Mouse (Mus musculus) hindbrain, embryonic 14.5 days (tissue): ENCODE results near the gene Noct. TPM values are rescaled to one million over a fixed set of nuclear protein-coding genes. Genes with fewer than 3 reads are reported as not detected.

Experiments used
- ATAC-seq: fragments of 200-750 bp; cut with Nextera tagmentation; 2 replicates; pipeline ENCODE4 v1.8.0; 2017; ENCODE audit warnings: moderate number of reproducible peaks, mild to moderate bottlenecking, moderate TSS enrichment, moderate library complexity; ENCODE audit not compliant: low FRiP score
- DNase-seq: peaks from one replicate; pipeline ENCODE4 v3.0.0-alpha.2; 2015; ENCODE audit warnings: low spot score
- H3K27ac ChIP-seq: fragments of 300-500 bp; sonication (generic); 2 replicates; pipeline ENCODE4 v1.5.1; 2014; ENCODE audit warnings: mild to moderate bottlenecking, moderate library complexity
- H3K27me3 ChIP-seq: fragments of 300-500 bp; sonication (generic); 2 replicates; pipeline ENCODE4 v1.6.1; 2014; ENCODE audit warnings: mild to moderate bottlenecking, low read length, mixed read lengths; ENCODE audit not compliant: control insufficient read depth, insufficient read depth
- H3K36me3 ChIP-seq: fragments of 300-500 bp; sonication (generic); replicated peaks from 2 replicates; pipeline ENCODE4 v1.6.1; 2014; ENCODE audit not compliant: control insufficient read depth, insufficient read depth
- H3K4me1 ChIP-seq: fragments of 300-500 bp; sonication (generic); replicated peaks from 2 replicates; pipeline ENCODE4 v1.6.1; 2014; ENCODE audit warnings: antibody characterized with exemption, low read length, mixed read lengths; ENCODE audit not compliant: control insufficient read depth, insufficient read depth
- H3K4me2 ChIP-seq: fragments of 300-500 bp; sonication (generic); replicated peaks from 2 replicates; pipeline ENCODE4 v1.6.1; 2014; ENCODE audit warnings: mild to moderate bottlenecking, moderate library complexity
- H3K4me3 ChIP-seq: fragments of 300-500 bp; sonication (generic); replicated peaks from 2 replicates; pipeline ENCODE4 v1.5.1; 2014; ENCODE audit warnings: mild to moderate bottlenecking, low read length
- H3K9ac ChIP-seq: fragments of 300-500 bp; sonication (generic); 2 replicates; pipeline ENCODE4 v1.6.1; 2014
- H3K9me3 ChIP-seq: fragments of 300-500 bp; sonication (generic); 2 replicates; pipeline ENCODE4 v1.6.1; 2016; ENCODE audit warnings: low read length; ENCODE audit not compliant: control insufficient read depth
- WGBS: fragments of 180-500 bp; shearing (Covaris S2); extraction: QIAGEN DNeasy Blood & Tissue Kit; methylation state at CpG from one replicate; pipeline ENCODE4 v1.1.7; 2014; 5-methylcytosine and 5-hydroxymethylcytosine counted together
- polyA plus RNA-seq: library from polyadenylated mRNA; unstranded; fragments of >200 nt; fragmentation: Nextera tagmentation; extraction: Ambion mirVana; gene quantifications from 2 replicates; pipeline ENCODE4 v1.2.1, GENCODE M21; 2014

Noct gene
- polyA plus RNA-seq, 1 experiment from 2014 or later = 39.4 TPM

DNA sequence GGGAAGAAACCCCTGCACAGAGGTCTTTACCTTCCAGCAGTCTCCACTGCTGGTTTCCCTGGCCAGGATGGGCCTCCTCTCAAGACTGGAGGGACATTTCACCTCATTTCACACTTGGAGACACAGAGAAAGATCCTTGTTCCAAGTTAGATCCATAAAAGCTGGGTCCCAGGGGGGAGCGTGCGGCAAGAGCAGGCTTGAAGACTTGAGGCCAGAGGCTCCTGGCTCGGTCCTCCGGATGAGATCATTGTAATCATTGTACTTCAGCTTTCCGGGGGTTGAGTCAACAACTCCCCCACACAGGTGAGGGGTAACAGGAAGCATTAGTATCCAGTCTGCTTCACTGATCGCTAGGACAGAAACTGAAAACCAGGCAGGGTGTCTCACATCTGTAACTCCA, 30.2 kb upstream of the Noct start:
- Histone ChIP-seq H3K4me1 (no peaks in the 10 kb centered on the region), H3K27me3 (no peaks in the 10 kb centered on the region), H3K4me2 (no peak overlapping the region), H3K4me3 (no peak overlapping the region), H3K9ac (no peak overlapping the region), H3K9me3 (no peaks in the 10 kb centered on the region), H3K27ac (no peak overlapping the region), H3K36me3 (no peaks in the 10 kb centered on the region)
- DNase-seq = no peak
- WGBS = 82% methylated on average over 6 of the region's 6 CpGs
- no peak for ATAC-seq

DNA sequence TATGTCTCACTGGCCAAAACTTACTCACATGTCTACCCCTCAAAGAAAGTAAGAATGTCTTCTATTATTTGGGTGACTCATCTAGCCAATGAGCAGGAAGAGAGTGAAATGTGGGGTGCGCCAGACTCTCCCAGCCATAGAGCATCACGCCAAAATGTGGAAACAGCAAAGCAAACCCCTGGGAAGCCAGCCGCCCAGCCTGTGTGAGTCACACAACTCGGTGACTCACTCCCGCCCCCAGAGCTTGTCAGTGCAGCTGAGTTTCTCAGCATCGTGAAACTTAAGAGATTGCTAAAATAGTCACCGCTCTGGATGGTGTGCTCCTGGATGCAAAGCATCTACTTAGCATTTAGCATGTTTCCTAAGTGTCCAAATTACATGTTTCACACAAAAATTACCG, 28.9 kb upstream of the Noct start:
- 56% methylated on average over 8 of the region's 8 CpGs for WGBS
- Histone ChIP-seq H3K27ac (no peak overlapping the region), H3K4me2 (peak overlapping the region; percentile 33), H3K9me3 (no peaks in the 10 kb centered on the region), H3K36me3 (no peaks in the 10 kb centered on the region), H3K27me3 (no peaks in the 10 kb centered on the region), H3K9ac (no peak overlapping the region), H3K4me3 (no peak overlapping the region), H3K4me1 (no peaks in the 10 kb centered on the region)
- DNase-seq = no peak
- no peak for ATAC-seq

DNA sequence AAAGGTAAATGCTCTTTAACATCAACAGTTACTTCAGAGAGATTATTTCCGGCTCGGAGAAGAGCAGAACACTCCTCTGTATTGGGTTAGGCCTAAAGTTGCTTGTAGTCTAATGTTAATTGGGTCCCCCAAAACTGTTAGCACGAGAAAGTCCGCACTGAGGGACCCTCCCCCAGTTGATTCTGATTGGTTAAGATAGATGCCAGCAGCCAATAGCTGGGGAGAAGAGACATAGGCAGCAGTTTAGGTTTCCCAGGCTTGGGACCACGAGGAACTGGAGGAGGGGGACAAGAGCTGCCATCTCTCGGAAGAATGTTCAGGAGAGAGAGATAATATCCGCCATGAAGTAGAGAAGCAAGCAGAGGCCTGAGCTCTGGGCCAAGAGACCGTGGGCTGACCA, 28.5 kb upstream of the Noct start:
- H3K27ac ChIP-seq = no peak overlapping the region
- H3K4me2 ChIP-seq = peak overlapping the region; percentile 33
- H3K4me3 ChIP-seq = no peak overlapping the region
- ATAC-seq (no peak), DNase-seq (no peak)
- no peaks in the 10 kb centered on the region for H3K4me1 ChIP-seq
- H3K9ac ChIP-seq = no peak overlapping the region
- WGBS = 42% methylated on average over 8 of the region's 8 CpGs
- no peaks in the 10 kb centered on the region for H3K27me3 ChIP-seq
- no peaks in the 10 kb centered on the region for H3K36me3 ChIP-seq
- H3K9me3 ChIP-seq = no peaks in the 10 kb centered on the region

GRCm38 (mm10) chr3:51196724-51197111, 27.5 kb upstream of the Noct start:
- no peaks in the 10 kb centered on the region for H3K4me1 ChIP-seq
- H3K9ac ChIP-seq = no peak overlapping the region

DNA sequence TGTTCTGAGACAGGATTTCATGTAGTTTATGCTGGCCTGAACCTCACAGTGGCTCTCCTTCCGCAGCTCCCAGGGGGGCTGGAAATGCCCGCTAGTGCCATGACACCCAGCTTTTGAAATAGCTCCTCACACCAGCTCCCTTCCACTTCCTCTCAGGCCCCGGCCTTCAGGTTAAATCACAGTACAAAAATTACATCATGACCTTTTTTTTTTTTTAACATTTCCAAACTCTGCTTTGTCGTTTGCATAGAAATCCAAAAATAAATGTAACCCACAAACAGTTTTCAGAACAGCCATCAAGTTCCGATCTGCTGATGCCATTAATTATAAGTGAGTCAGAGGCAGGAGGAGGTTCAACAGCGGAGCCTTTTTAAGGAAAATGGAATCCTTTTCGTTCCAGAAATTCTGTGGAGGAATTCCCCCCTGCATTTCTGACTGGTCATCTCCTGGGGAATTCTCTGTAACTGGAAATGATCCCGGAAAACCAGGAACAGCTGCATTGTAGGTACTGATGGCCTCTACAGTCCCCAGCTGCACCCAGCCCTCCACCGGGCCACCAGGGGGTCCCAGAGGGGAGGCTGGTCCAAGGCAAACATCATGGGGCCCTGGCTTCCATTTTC, 27.0 kb upstream of the Noct start:
- H3K36me3 ChIP-seq = no peaks in the 10 kb centered on the region
- no peak for ATAC-seq
- H3K27ac ChIP-seq = no peak overlapping the region
- H3K4me2 ChIP-seq = no peak overlapping the region
- no peaks in the 10 kb centered on the region for H3K27me3 ChIP-seq
- DNase-seq = no peak
- no peak overlapping the region for H3K4me3 ChIP-seq
- WGBS = 73% methylated on average over 9 of the region's 9 CpGs
- H3K9me3 ChIP-seq = no peaks in the 10 kb centered on the region
- no peaks in the 10 kb centered on the region for H3K4me1 ChIP-seq
- no peak overlapping the region for H3K9ac ChIP-seq

More at GRCm38 (mm10) chr3:51196724-51197111, 27.5 kb upstream of the Noct start:
- no peak overlapping the region for H3K27ac ChIP-seq
- H3K27me3 ChIP-seq = no peaks in the 10 kb centered on the region
- DNase-seq (no peak), ATAC-seq (no peak)
- H3K36me3 ChIP-seq = no peaks in the 10 kb centered on the region
- no peak overlapping the region for H3K4me2 ChIP-seq
- H3K9me3 ChIP-seq = no peaks in the 10 kb centered on the region
- WGBS = 87% methylated on average over 3 of the region's 3 CpGs
- H3K4me3 ChIP-seq = no peak overlapping the region

- WGBS = 72% methylated on average over 1 of the region's 1 CpGs
- H3K27ac ChIP-seq = no peak overlapping the region
- H3K27me3 ChIP-seq = no peaks in the 10 kb centered on the region
- ATAC-seq (no peak), DNase-seq (no peak)
- H3K4me3 ChIP-seq = no peak overlapping the region
- no peak overlapping the region for H3K4me2 ChIP-seq
- no peak overlapping the region for H3K9ac ChIP-seq
- H3K9me3 ChIP-seq = no peaks in the 10 kb centered on the region
- no peaks in the 10 kb centered on the region for H3K36me3 ChIP-seq
- no peaks in the 10 kb centered on the region for H3K4me1 ChIP-seq
Observed at GRCm38 (mm10) chr3:51198291-51198690, 26.0 kb upstream of the Noct start.

- Histone ChIP-seq H3K9ac (no peak overlapping the region), H3K4me3 (no peak overlapping the region), H3K27ac (no peak overlapping the region), H3K36me3 (no peaks in the 10 kb centered on the region), H3K9me3 (no peaks in the 10 kb centered on the region), H3K27me3 (no peaks in the 10 kb centered on the region), H3K4me2 (no peak overlapping the region), H3K4me1 (no peaks in the 10 kb centered on the region)
- 85% methylated on average over 6 of the region's 6 CpGs for WGBS
- DNase-seq (no peak), ATAC-seq (no peak)
Observed at GRCm38 (mm10) chr3:51199130-51199529, 25.1 kb upstream of the Noct start.

DNA sequence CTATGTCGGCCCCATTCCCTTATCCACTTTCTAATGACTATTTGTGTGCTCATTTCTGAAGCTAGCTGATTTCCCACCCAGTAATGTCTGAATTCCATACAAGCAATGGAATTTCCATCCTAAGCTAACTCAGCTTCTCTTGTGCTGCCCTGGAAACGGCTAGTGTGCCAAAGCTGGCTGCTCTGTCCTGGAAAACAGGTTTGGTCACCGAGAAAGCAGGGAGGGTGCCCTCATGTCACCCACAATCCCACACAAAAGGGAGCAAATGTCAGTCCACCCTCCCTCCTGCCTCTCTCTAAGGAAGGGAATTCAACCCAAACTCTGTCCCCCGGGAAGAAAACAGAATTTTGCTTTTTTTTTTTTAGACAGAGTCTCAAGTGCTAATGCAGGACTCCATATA, 23.9 kb upstream of the Noct start:
- WGBS = 86% methylated on average over 4 of the region's 4 CpGs
- H3K4me2 ChIP-seq = no peak overlapping the region
- DNase-seq (no peak), ATAC-seq (no peak)
- H3K9me3 ChIP-seq = peaks cover 2% of the 10 kb centered on the region; the same call in 1 of the 2 replicates
- H3K27ac ChIP-seq = no peak overlapping the region
- no peaks in the 10 kb centered on the region for H3K36me3 ChIP-seq
- no peaks in the 10 kb centered on the region for H3K4me1 ChIP-seq
- H3K27me3 ChIP-seq = no peaks in the 10 kb centered on the region
- H3K4me3 ChIP-seq = no peak overlapping the region
- H3K9ac ChIP-seq = no peak overlapping the region

- H3K36me3 ChIP-seq = no peaks in the 10 kb centered on the region
- DNase-seq (no peak), ATAC-seq (no peak)
- H3K9ac ChIP-seq = no peak overlapping the region
- WGBS = 87% methylated on average over 7 of the region's 7 CpGs
- H3K4me1 ChIP-seq = no peaks in the 10 kb centered on the region
- H3K27me3 ChIP-seq = no peaks in the 10 kb centered on the region
- H3K4me2 ChIP-seq = no peak overlapping the region
- H3K9me3 ChIP-seq = peaks cover 2% of the 10 kb centered on the region; the same call in 1 of the 2 replicates
- H3K27ac ChIP-seq = no peak overlapping the region
- H3K4me3 ChIP-seq = no peak overlapping the region
Observed at GRCm38 (mm10) chr3:51200894-51201293, 23.4 kb upstream of the Noct start.

DNA sequence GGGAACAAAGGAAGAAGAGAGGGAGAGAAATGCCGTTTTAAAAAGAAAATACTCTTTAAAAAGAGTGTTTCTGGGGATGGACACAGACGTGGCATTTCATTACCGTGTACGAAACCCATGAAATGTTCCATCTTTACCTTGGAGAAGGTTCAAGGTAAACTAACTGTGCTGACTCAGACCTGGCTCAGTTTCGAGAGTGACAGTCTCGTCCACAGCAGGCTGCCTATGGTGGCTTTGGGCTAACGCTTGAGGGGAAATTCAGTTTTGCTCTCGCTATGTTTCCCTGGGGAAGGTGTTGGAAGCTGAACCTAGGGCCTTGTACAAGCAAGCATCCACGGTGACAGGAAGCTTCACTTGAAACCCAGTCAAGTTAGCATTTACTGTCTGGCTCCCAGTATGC, 22.3 kb upstream of the Noct start:
- Histone ChIP-seq H3K27ac (no peak overlapping the region), H3K9ac (no peak overlapping the region), H3K9me3 (peaks cover 2% of the 10 kb centered on the region; the same call in 1 of the 2 replicates), H3K36me3 (no peaks in the 10 kb centered on the region), H3K4me2 (no peak overlapping the region), H3K27me3 (no peaks in the 10 kb centered on the region), H3K4me3 (no peak overlapping the region), H3K4me1 (no peaks in the 10 kb centered on the region)
- ATAC-seq (no peak), DNase-seq (no peak)
- 84% methylated on average over 9 of the region's 9 CpGs for WGBS
